Mouse (Mus musculus): ENCODE data around the gene Epb41l3. TPM values are rescaled to one million over a fixed set of nuclear protein-coding genes. Genes with fewer than 3 reads are reported as not detected.

Epb41l3 gene
- polyA plus RNA-seq, 1 experiment: not detected

DNA sequence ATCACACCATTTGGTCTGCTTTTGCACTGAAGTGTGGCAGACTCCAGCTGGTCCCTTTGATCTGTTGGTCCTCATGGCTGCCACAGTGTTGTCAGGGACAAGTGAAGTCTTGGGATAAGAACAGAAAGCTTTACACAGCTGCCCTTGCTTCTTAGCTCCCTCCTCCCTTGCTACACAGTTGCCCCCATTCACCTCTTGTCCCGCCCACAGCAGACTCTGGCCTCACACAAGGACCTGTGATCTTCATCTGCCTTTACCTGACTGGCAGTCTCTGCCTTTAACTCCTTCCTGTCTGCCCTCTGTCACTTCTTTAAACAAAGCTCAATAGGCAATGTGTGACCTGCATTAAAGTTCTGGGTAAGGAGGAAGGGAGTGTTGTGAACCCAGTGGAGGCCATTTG is 123.3 kb downstream of the Epb41l3 start:
- TF ChIP-seq GATA1 (IDR thresholded peaks at IDR 0.05; ENCODE audit: low read length): no peak

DNA sequence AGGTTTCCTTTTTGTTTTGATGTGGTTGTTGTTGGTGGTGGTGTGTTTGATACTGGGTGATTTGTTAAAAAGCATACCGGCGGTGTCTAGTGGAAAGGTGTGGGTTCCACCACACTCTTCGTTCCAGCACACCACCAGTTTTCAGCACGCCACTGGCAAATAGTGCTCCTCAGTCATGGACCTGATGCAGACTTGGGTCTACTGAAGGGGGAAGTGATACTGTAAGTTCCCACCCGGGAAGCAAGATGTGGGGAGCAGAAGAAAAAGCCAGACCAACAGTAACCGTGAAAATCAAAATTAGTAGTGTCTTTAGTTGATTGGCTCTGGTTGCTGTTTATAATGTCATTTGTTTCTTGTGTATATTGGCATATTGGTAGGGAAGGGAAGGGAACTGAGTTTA is 124.3 kb downstream of the Epb41l3 start:
- TF ChIP-seq GATA1 (IDR thresholded peaks at IDR 0.05; ENCODE audit: low read length): no peak

GRCm38 (mm10) chr17:69200936-69201335 is 125.5 kb downstream of the Epb41l3 start:
- TF ChIP-seq GATA1 (IDR thresholded peaks at IDR 0.05; ENCODE audit: low read length): no peak

GRCm38 (mm10) chr17:69205282-69205999 is 130.0 kb downstream of the Epb41l3 start:
- no peak for TF ChIP-seq GATA1 (IDR thresholded peaks at IDR 0.05; ENCODE audit: low read length)

- no peak for TF ChIP-seq GATA1 (IDR thresholded peaks at IDR 0.05; ENCODE audit: low read length)
Observed at GRCm38 (mm10) chr17:69207562-69208312, 132.3 kb downstream of the Epb41l3 start.

GRCm38 (mm10) chr17:69211065-69211464 is 135.6 kb downstream of the Epb41l3 start:
- TF ChIP-seq GATA1 (IDR thresholded peaks at IDR 0.05; ENCODE audit: low read length): no peak

DNA sequence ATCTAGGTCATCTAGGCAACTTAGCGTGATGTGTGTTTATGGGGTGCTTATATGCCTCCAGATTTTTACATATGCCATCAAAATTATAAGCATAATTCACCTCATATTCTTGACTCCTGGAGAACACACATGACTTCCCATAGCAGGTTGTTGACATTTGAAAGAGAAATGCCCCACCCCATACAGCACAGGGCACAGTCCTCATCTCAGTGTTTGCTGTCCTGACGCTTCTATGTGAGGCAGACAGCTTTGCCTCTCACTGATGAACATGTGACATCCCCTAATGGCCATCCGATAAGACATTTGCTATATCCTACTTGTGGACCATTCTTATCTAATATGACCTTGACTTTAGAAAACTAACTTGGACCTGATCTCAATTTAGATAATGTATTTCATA is 140.6 kb downstream of the Epb41l3 start:
- TF ChIP-seq GATA1 (IDR thresholded peaks at IDR 0.05; ENCODE audit: low read length): no peak

DNA sequence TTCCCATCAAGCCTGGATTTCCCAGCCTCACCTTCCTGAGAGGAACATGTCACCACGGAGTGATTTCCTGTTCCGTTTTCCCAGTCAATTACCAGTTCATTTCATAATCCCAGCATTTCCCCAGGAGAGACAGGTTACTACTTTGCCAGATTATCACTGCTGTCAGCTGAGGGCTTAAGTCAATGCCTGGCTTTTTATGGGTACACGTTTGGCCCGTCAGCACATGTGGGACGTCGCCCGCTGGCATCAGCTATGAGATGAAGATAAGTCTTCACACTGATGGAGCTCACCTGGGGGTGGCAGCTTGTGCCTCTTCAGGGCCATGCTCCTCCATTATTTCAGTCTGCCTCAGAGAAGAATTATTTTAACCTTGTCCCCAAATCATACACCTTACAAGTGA is 145.4 kb downstream of the Epb41l3 start:
- no peak for TF ChIP-seq GATA1 (IDR thresholded peaks at IDR 0.05; ENCODE audit: low read length)

DNA sequence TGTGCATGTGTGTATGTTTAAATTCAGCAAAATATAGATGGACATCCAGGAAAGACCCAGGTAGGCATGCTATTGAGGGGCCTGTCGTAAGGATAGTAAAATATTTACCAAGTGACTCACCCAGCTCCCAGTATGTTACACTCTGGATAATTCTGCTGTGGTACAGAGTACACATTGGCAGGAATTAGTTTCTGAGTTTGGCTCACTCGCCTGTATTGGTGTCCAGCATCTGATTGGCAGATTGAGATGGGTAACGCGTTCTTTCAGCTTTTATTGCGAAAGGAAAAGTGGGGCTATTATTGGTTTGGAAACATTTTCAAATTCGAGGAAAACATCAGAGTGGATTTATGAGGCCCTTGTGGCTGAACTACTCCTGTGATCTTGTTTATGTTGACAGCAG is 145.9 kb downstream of the Epb41l3 start:
- TF ChIP-seq GATA1 (IDR thresholded peaks at IDR 0.05; ENCODE audit: low read length): no peak

DNA sequence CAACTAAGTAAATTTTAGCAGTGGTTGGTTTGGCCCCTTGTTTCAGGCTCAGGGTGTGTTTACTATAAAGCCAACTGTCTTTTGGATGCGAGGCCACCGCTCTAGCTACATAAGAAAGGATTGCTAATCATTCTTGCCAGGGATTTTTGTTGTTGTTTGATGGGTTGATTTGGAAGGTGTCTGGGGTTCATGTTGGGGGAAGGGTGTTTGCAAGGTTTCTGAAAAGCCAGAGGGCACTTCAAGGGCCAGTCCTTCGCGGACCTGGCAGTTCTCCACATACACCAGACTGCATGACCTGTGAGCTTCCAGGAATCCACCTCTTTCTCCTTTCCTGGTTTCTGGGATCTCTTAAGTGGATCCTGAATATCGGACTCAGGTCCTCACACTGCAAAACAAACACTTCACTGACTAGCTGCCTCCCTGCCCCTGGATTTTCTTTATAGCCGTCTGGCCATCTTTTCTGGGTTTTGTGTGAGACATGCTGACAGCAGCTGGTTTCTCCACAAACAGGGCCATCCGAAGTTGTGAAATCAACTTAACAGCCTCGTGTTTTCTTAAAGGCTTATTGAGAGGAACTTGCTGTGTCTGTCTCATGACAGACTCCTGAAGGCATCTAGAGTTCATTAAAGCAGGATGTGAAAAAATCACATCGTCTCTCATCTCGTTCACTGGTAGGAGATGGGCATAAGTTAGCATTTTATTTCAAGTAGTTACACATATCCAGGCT is 146.6 kb downstream of the Epb41l3 start:
- no peak for TF ChIP-seq GATA1 (IDR thresholded peaks at IDR 0.05; ENCODE audit: low read length)

- no peak for TF ChIP-seq GATA1 (IDR thresholded peaks at IDR 0.05; ENCODE audit: low read length)
Observed at GRCm38 (mm10) chr17:69225996-69226395, 150.5 kb downstream of the Epb41l3 start.

DNA sequence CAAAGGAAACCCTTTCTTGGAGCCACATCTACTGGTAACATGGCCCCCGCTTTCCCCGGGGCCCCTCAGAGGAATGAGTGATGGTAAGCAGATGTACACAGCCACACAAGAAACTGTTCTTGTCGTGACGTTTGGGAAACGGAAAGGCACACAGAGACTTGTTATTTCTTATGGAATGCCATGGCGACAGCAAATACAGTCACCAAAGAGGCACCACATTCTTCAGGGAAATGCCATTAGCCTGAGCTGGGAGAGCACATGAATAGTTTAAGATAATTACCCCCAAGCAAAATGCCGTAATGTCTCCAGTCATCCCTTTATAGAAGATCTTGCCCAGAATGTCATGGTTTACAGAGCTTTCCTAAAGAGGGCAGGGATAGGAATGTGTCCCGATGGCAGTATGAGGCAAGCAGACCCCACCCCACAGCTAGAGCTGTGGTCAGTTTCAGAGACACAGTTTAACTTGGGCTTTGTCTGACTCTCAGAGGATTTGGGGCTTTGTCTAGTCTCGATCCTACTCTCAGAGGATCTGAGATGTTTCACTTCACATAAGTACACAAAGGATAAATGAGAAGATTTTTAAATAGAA is 152.0 kb downstream of the Epb41l3 start:
- TF ChIP-seq GATA1 (IDR thresholded peaks at IDR 0.05; ENCODE audit: low read length): no peak

DNA sequence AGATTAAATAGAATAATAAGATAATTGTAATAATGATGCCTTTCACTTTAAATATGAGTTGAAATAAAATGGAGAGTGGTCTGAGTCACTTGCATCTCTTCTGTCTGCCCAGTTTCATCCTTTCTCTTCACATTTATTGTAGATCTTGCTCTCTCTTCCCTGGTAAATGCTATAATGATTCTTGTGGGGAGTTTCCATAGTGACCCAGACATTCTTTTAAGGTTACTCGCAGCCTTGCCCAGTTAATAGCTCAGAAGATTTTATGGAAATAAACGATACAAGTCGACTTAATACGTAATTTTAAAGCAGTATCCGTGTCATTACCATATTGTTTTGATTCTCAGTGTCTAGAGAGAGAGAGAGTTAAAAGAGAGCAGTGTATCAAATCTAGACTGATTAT is 154.0 kb downstream of the Epb41l3 start:
- no peak for TF ChIP-seq GATA1 (IDR thresholded peaks at IDR 0.05; ENCODE audit: low read length)

DNA sequence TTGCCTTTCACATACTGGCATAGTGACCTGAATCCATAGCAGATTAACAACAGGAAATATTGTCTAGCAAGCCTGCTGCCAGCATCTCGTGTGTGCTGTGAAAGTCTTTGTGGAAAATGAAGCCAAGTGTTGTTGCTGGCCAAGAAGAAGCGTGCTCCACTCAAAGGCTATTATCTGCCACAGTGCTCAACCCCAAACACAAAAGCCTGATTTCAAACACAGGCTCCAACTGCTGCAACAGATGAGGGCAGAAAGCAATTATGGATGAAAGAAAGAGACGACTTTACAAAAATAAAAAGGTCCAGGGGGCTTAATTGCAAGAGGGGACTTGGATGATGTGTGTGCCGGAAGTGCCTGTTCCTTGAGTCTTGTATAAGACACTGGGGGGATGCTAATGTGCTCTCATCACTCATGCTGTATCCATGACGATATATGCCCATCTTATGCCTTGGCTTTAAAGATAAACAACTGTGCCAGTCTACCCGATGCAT is 154.7 kb downstream of the Epb41l3 start:
- TF ChIP-seq GATA1 (IDR thresholded peaks at IDR 0.05; ENCODE audit: low read length): no peak

- no peak for TF ChIP-seq GATA1 (IDR thresholded peaks at IDR 0.05; ENCODE audit: low read length)
Observed at GRCm38 (mm10) chr17:69231360-69231759, 155.9 kb downstream of the Epb41l3 start.

- no peak for TF ChIP-seq GATA1 (IDR thresholded peaks at IDR 0.05; ENCODE audit: low read length)
Observed at GRCm38 (mm10) chr17:69237172-69237571, 161.7 kb downstream of the Epb41l3 start.

Measured in G1E-ER4 (cell line).